Mouse (Mus musculus) liver, embryonic 11.5 days (tissue): ENCODE data around the gene Ubxn2a. TPM values are rescaled to one million over a fixed set of nuclear protein-coding genes. Genes with fewer than 3 reads are reported as not detected.
"Not testable (repeated sequence)": the region's sequence is repeated elsewhere in the genome, so short reads cannot be mapped to it uniquely, and the experiment has no call there.

Experiments
- ATAC-seq: fragments of 200-750 bp; cut with Nextera tagmentation; replicated peaks from 2 replicates; pipeline ENCODE4 v1.8.0; 2017; ENCODE audit warnings: moderate number of reproducible peaks, mild to moderate bottlenecking, moderate TSS enrichment, moderate library complexity; ENCODE audit not compliant: low FRiP score
- DNase-seq: peaks from one replicate; pipeline ENCODE4 v3.0.0-alpha.2; 2017; ENCODE audit warnings: low spot score
- H3K27ac ChIP-seq: fragments of 300-500 bp; sonication (generic); 2 replicates; pipeline ENCODE4 v1.5.1; 2014; ENCODE audit warnings: mild to moderate bottlenecking, low read depth, low read length, control low read depth
- H3K27me3 ChIP-seq: fragments of 300-500 bp; sonication (generic); replicated peaks from 2 replicates; pipeline ENCODE4 v1.6.1; 2014; ENCODE audit warnings: low read length, mixed read lengths; ENCODE audit not compliant: control insufficient read depth, insufficient read depth
- H3K36me3 ChIP-seq: fragments of 300-500 bp; sonication (generic); 2 replicates; pipeline ENCODE4 v1.6.1; 2014; ENCODE audit warnings: mild to moderate bottlenecking, low read length, moderate library complexity, mixed read lengths; ENCODE audit not compliant: control insufficient read depth, insufficient read depth
- H3K4me1 ChIP-seq: fragments of 300-500 bp; sonication (generic); replicated peaks from 2 replicates; pipeline ENCODE4 v1.6.1; 2014; ENCODE audit warnings: low read length, mixed read lengths; ENCODE audit not compliant: control insufficient read depth, insufficient read depth
- H3K4me2 ChIP-seq: fragments of 300-500 bp; sonication (generic); 2 replicates; pipeline ENCODE4 v1.6.1; 2014; ENCODE audit warnings: mild to moderate bottlenecking, control low read depth, moderate library complexity
- H3K4me3 ChIP-seq: fragments of 300-500 bp; sonication (generic); 2 replicates; pipeline ENCODE4 v1.5.1; 2014; ENCODE audit warnings: low read depth, low read length, control low read depth
- H3K9ac ChIP-seq: fragments of 300-500 bp; sonication (generic); 2 replicates; pipeline ENCODE4 v1.6.1; 2014; ENCODE audit warnings: low read depth, low read length, control low read depth
- H3K9me3 ChIP-seq: fragments of 300-500 bp; sonication (generic); 2 replicates; pipeline ENCODE4 v1.6.1; 2016; ENCODE audit warnings: low read length, inconsistent platforms, mixed read lengths; ENCODE audit not compliant: control insufficient read depth
- WGBS: fragments of 180-500 bp; shearing (Covaris S2); extraction: QIAGEN DNeasy Blood & Tissue Kit; methylation state at CpG from one replicate; pipeline ENCODE4 v1.1.7; 2014; 5-methylcytosine and 5-hydroxymethylcytosine counted together
- polyA plus RNA-seq: library from polyadenylated mRNA; unstranded; fragments of >200 nt; fragmentation: Nextera tagmentation; extraction: Ambion mirVana; gene quantifications from 2 replicates; pipeline ENCODE4 v1.2.1, GENCODE M21; 2014

Gene Ubxn2a
- polyA plus RNA-seq, 1 experiment from 2014 or later = 50.9 TPM

DNA sequence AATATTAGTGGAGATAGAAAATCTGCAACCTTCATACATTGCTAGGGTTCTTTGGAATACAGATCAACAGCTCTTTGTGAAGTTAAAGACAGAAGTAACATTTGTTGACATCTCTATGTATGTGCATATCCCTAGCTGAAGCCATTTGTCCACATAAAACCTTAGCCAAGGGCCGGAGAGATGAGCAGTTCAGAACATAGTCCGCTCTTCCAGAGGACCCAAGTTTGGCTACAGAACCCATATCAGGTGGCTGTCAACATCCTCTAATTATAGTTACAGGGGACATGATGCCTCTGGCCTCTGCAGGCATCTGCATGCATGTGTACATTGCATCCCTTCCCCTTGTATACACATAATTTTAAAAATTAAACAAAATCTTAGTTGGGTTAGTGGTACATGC, 18.3 kb downstream of the Ubxn2a start:
- ATAC-seq = no peak
- 70% methylated on average over 2 of the region's 2 CpGs for WGBS
- Histone ChIP-seq H3K27me3 (no peaks in the 10 kb centered on the region), H3K9me3 (no peaks in the 10 kb centered on the region), H3K4me2 (no peak overlapping the region), H3K4me1 (peaks cover 7% of the 10 kb centered on the region), H3K4me3 (no peak overlapping the region), H3K36me3 (peaks cover 15% of the 10 kb centered on the region), H3K9ac (no peak overlapping the region), H3K27ac (peak overlapping the region; percentile 9; the same call in 1 of the 2 replicates)
- no peak for DNase-seq

DNA sequence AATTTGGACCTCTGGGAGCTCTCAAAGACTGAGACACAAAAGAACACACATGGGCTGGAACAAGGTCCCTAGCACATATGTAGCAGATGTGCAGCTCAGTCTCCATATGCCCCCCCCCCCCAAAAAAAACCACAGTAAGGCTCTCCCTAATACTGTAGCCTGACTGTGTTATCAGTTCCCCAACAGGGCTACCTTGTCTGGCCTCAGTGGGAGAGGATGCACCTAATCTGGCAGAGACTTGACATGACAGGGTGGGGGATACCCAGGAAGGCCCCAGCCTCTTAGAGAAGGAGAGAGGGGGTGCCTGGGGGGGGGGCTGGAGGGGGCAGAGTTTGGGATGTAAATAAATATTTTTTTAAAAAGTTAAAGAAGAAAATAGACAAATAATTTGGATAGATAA, 18.8 kb downstream of the Ubxn2a start:
- H3K4me2 ChIP-seq = no peak overlapping the region
- no peak overlapping the region for H3K9ac ChIP-seq
- H3K27ac ChIP-seq = no peak overlapping the region
- no peaks in the 10 kb centered on the region for H3K9me3 ChIP-seq
- no peaks in the 10 kb centered on the region for H3K27me3 ChIP-seq
- peaks cover 15% of the 10 kb centered on the region for H3K36me3 ChIP-seq
- H3K4me1 ChIP-seq = peaks cover 7% of the 10 kb centered on the region
- peak; percentile 92 for ATAC-seq
- DNase-seq = no peak
- no peak overlapping the region for H3K4me3 ChIP-seq

DNA sequence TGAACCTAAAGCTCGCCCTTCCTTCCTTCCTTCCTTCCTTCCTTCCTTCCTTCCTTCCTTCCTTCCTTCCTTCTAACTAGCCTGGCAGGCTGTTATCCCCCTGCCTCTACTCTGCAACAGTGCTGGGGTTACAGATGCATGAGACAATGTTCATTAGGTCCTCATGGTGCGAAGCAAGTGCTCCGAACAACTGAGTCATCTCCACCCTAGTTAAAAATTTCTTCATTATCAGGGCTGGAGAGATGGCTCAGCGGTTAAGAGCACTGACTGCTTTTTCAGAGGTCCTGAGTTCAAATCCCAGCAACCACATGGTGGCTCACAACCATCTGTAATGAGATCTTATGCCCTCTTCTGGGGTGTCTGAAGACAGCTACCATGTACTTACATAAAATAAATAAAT, 20.9 kb downstream of the Ubxn2a start:
- H3K9ac ChIP-seq, H3K9me3 ChIP-seq, H3K4me2 ChIP-seq, DNase-seq, H3K4me1 ChIP-seq, ATAC-seq, H3K27me3 ChIP-seq, H3K27ac ChIP-seq, H3K4me3 ChIP-seq: not testable (repeated sequence)
- 91% methylated on average over 4 of the region's 4 CpGs for WGBS
- peaks cover 15% of the 10 kb centered on the region for H3K36me3 ChIP-seq

DNA sequence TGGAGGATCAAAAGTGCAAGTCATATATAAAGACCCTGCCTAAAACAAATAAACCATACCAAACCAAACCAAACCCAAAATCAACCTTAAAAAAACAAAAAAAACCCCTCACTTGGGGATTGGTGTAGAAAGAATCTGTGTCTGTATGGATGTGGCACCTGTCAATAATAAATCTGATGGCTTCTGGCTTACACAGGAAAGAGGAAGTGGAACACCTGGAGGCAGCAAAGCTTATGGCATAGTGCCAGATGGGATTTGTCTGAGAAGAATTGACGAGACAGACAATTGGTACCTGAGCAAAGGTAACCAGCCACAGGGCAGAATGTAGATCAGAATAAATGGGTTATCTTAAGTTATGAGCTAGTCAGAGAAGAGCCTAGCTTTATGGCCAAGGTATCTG, 22.4 kb downstream of the Ubxn2a start:
- H3K27ac ChIP-seq = no peak overlapping the region
- 78% methylated on average over 1 of the region's 1 CpGs for WGBS
- H3K9ac ChIP-seq = no peak overlapping the region
- DNase-seq (no peak), ATAC-seq (no peak)
- peaks cover 13% of the 10 kb centered on the region for H3K36me3 ChIP-seq
- no peaks in the 10 kb centered on the region for H3K9me3 ChIP-seq
- H3K4me2 ChIP-seq = no peak overlapping the region
- H3K4me1 ChIP-seq = peaks cover 7% of the 10 kb centered on the region
- no peaks in the 10 kb centered on the region for H3K27me3 ChIP-seq
- H3K4me3 ChIP-seq = no peak overlapping the region

DNA sequence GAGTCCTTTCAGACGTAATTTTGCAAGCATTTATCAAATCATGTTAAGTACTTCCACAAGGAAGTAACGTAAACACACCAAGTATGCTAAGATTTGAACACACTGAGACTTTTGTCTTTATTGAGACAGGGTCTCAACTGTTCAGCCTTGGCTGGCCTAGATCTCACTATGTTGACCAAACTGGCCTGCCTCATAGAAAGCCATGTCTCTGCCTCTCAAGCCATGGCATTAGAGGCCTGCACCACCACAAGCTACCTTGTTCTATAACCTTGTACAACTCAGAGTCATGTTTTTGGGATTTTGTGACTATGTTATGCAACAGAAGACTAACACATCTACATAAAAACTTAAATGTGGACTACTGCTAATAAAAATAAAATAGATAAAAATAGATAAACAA, 25.4 kb downstream of the Ubxn2a start:
- Histone ChIP-seq H3K9ac (no peak overlapping the region), H3K9me3 (no peaks in the 10 kb centered on the region), H3K27me3 (no peaks in the 10 kb centered on the region), H3K4me3 (no peak overlapping the region), H3K4me1 (peaks cover 3% of the 10 kb centered on the region; the same call in 1 of the 2 replicates), H3K27ac (no peak overlapping the region), H3K36me3 (peaks cover 9% of the 10 kb centered on the region), H3K4me2 (no peak overlapping the region)
- ATAC-seq = no peak
- DNase-seq = no peak
- WGBS = 85% methylated on average over 2 of the region's 2 CpGs

DNA sequence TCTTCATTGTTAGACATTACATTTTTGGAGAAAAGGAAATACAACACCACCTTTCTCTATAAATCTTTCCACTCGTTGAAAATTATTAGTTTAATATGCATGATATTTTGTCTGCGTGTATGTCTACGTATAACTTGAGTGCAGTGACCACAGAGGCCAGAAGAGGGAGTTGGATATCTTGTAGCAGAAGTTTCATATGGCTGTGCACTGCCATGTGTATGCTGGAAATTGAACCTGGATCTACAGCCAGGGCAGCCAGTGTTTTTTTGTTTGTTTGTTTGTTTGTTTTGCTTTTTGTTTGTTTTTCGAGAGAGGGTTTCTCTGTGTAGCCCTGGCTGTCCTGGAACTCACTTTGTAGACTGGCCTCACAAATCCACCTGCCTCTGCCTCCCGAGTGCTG, 28.5 kb downstream of the Ubxn2a start:
- Histone ChIP-seq H3K4me2 (no peak overlapping the region), H3K4me1 (peaks cover 21% of the 10 kb centered on the region), H3K9ac (no peak overlapping the region), H3K27me3 (no peaks in the 10 kb centered on the region), H3K4me3 (no peak overlapping the region), H3K36me3 (peaks cover 9% of the 10 kb centered on the region), H3K27ac (no peak overlapping the region), H3K9me3 (no peaks in the 10 kb centered on the region)
- 87% methylated on average over 5 of the region's 5 CpGs for WGBS
- no peak for DNase-seq
- no peak for ATAC-seq

DNA sequence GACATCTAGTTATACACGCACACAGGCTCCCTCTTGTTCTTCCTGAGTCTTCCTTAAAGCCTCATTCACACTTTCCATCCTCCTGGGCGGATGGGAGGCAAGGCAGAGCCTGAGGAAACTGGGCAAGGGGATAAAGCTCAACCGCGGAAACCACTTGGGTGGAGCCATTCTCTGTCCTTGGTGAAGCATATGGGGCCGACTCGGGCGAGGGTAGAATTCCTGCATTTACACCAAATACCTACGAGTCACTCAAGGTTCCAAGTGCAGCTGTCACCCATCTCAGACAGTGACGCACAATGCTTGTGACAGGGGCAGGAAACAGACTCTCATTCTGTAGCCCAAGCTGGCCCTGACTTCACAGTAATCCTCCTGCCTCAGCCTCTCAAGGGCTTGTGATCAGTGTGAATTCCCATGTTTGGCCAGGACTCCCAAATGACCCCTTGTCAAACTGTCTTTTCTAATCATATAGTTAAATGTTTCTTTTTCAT, 29.2 kb downstream of the Ubxn2a start:
- Histone ChIP-seq H3K4me3 (no peak overlapping the region), H3K4me1 (peaks cover 21% of the 10 kb centered on the region), H3K4me2 (no peak overlapping the region), H3K36me3 (peaks cover 9% of the 10 kb centered on the region), H3K9ac (no peak overlapping the region), H3K27me3 (no peaks in the 10 kb centered on the region), H3K9me3 (no peaks in the 10 kb centered on the region), H3K27ac (no peak overlapping the region; the same call in 1 of the 2 replicates)
- DNase-seq (no peak), ATAC-seq (no peak)
- 35% methylated on average over 9 of the region's 9 CpGs for WGBS

DNA sequence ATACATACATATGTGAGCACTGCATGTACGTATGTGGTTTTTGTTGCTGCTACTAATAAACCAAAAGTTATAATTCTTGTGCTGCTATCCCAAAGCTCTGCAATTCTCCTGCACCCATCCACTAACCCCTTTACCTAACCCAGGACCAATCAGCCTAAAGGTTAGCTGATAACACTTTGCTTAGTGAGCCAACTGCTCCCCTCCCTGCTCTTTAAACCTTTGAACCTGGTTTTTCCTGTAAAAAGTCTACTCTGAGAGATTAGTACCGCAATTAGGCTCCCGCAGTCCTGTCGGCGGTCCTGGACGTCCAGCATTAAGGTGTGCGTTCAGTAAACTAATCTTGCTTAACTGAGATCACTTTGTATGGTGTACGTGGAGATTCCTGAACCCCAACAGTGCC, 31.9 kb downstream of the Ubxn2a start:
- Histone ChIP-seq H3K9ac (no peak overlapping the region), H3K4me1 (peaks cover 25% of the 10 kb centered on the region), H3K4me3 (no peak overlapping the region), H3K36me3 (no peaks in the 10 kb centered on the region; the same call in 1 of the 2 replicates), H3K27ac (no peak overlapping the region), H3K27me3 (no peaks in the 10 kb centered on the region), H3K9me3 (no peaks in the 10 kb centered on the region), H3K4me2 (no peak overlapping the region)
- 72% methylated on average over 8 of the region's 8 CpGs for WGBS
- ATAC-seq = no peak
- DNase-seq = no peak

DNA sequence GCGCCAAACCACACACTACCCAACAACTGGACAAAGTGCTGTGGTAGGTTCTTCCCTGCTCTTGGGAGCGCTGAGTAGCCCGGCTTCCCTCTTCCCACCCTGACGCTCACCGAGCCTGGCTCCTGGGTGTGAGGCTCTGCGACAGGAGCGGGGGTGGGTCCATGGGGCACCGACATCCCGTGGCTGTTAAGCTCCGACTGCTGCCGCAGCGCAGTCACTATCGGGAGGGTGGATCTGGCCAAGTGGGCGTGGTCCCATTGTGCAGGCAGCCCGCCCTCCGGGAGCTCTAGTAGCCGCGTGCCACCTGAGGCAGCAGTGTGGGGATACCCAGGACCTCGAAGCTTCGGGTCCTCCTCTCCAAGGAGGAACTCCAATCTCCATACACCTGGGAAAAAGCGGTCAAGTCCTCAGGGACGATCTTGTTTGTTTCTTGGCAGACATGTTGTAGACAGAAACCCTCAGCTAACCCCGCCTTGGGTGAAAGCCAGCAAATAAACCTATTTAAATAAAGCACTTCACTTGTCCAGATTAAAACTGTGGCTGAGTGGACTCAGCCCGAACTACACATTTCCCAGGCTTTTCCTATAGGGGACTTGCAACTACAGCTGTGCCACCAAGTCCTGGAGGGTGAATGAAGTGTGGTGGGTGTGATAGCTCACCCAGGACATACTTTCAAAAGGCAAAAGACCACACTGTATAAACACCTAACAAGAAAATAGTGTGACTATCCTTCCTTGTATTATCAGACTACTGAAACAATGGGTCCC, 33.2 kb downstream of the Ubxn2a start, which contains the start of gene Mfsd2b:
Gene Mfsd2b, minus strand, starts transcription at position 199 of the 767 bp plus-strand sequence.
- H3K9me3 ChIP-seq = no peaks in the 10 kb centered on the region
- 3% methylated on average over 24 of the region's 24 CpGs for WGBS
- H3K27me3 ChIP-seq = no peaks in the 10 kb centered on the region
- peak; percentile 85 for ATAC-seq
- no peaks in the 10 kb centered on the region; the same call in 1 of the 2 replicates for H3K36me3 ChIP-seq
- DNase-seq = peak; percentile 85
- H3K9ac ChIP-seq = peak within 1 kb of the TSS; percentile 76
- H3K4me3 ChIP-seq = peak within 1 kb of the TSS; percentile 57
- peak within 1 kb of the TSS; percentile 83 for H3K4me2 ChIP-seq
- peak within 1 kb of the TSS; percentile 93 for H3K27ac ChIP-seq
- peaks cover 32% of the 10 kb centered on the region for H3K4me1 ChIP-seq
